Mouse (Mus musculus): ENCODE results near the gene Emcn. TPM values are rescaled to one million over a fixed set of nuclear protein-coding genes. Genes with fewer than 3 reads are reported as not detected.
A peak's percentile ranks its signal among the peaks of the same experiment; 100 is the strongest.

Emcn gene
- total and polyA plus RNA-seq, 2 experiments from 2014 or later, result 7.2 to 9.4 TPM

GRCm38 (mm10) chr3:137382311-137382710 is 41.4 kb downstream of the Emcn start:
- WGBS, result 86% methylated on average over 2 of the region's 2 CpGs
- no peak overlapping the region for H3K27ac ChIP-seq (ENCODE audit: low read depth, low read length)
- H3K27me3 ChIP-seq (ENCODE audit: insufficient read depth, low read length), result no peaks in the 10 kb centered on the region
- H3K9me3 ChIP-seq (ENCODE audit: low read length), result no peaks in the 10 kb centered on the region
- DNase-seq (peak; percentile 4), ATAC-seq (no peak)
- H3K4me3 ChIP-seq (ENCODE audit: low read depth, low read length), result no peak overlapping the region
- no peak overlapping the region for H3K4me2 ChIP-seq (ENCODE audit: low read depth)
- no peaks in the 10 kb centered on the region for H3K36me3 ChIP-seq (ENCODE audit: insufficient read depth)
- no peak overlapping the region for H3K9ac ChIP-seq
- no peak for TF ChIP-seq CTCF (IDR thresholded peaks at IDR 0.05; ENCODE audit: low read depth)
- no peaks in the 10 kb centered on the region for H3K4me1 ChIP-seq (ENCODE audit: insufficient read depth)

- ATAC-seq, result peak; percentile 55; the same call in 1 of the 2 replicates
- Histone ChIP-seq H3K27me3 (ENCODE audit: insufficient read depth, low read length) (no peaks in the 10 kb centered on the region), H3K4me2 (ENCODE audit: low read depth) (no peak overlapping the region), H3K4me3 (ENCODE audit: low read depth, low read length) (no peak overlapping the region), H3K9me3 (ENCODE audit: low read length) (no peaks in the 10 kb centered on the region), H3K27ac (ENCODE audit: low read depth, low read length) (no peak overlapping the region), H3K36me3 (ENCODE audit: insufficient read depth) (no peaks in the 10 kb centered on the region), H3K9ac (no peak overlapping the region), H3K4me1 (ENCODE audit: insufficient read depth) (no peaks in the 10 kb centered on the region)
- 56% methylated on average over 11 of the region's 11 CpGs for WGBS
- peak; percentile 43 for DNase-seq
- TF ChIP-seq CTCF (IDR thresholded peaks at IDR 0.05; ENCODE audit: low read depth), result no peak
Observed at GRCm38 (mm10) chr3:137395588-137395987, 54.7 kb downstream of the Emcn start.

GRCm38 (mm10) chr3:137415451-137416086 is 74.7 kb downstream of the Emcn start:
- ATAC-seq (peak; percentile 86), DNase-seq (peak; percentile 58)
- Histone ChIP-seq H3K9me3 (ENCODE audit: low read length) (no peaks in the 10 kb centered on the region), H3K4me3 (ENCODE audit: low read depth, low read length) (no peak overlapping the region), H3K9ac (no peak overlapping the region), H3K27ac (ENCODE audit: low read depth, low read length) (no peak overlapping the region), H3K27me3 (ENCODE audit: insufficient read depth, low read length) (no peaks in the 10 kb centered on the region), H3K36me3 (ENCODE audit: insufficient read depth) (no peaks in the 10 kb centered on the region), H3K4me2 (ENCODE audit: low read depth) (no peak overlapping the region), H3K4me1 (ENCODE audit: insufficient read depth) (peaks cover 6% of the 10 kb centered on the region; the same call in 1 of the 2 replicates)
- TF ChIP-seq CTCF (IDR thresholded peaks at IDR 0.05; ENCODE audit: low read depth), result no peak
- WGBS, result 39% methylated on average over 5 of the region's 5 CpGs

- no peak overlapping the region for H3K27ac ChIP-seq (ENCODE audit: low read depth, low read length)
- H3K9ac ChIP-seq, result no peak overlapping the region
- peak; percentile 75 for DNase-seq
- H3K4me3 ChIP-seq (ENCODE audit: low read depth, low read length), result no peak overlapping the region
- WGBS, result 63% methylated on average over 4 of the region's 4 CpGs
- H3K36me3 ChIP-seq (ENCODE audit: insufficient read depth), result no peaks in the 10 kb centered on the region
- no peak; the same call in 1 of the 2 replicates for ATAC-seq
- H3K9me3 ChIP-seq (ENCODE audit: low read length), result no peaks in the 10 kb centered on the region
- peaks cover 6% of the 10 kb centered on the region; the same call in 1 of the 2 replicates for H3K4me1 ChIP-seq (ENCODE audit: insufficient read depth)
- TF ChIP-seq CTCF (IDR thresholded peaks at IDR 0.05; ENCODE audit: low read depth), result peak; percentile 82
- H3K27me3 ChIP-seq (ENCODE audit: insufficient read depth, low read length), result no peaks in the 10 kb centered on the region
- H3K4me2 ChIP-seq (ENCODE audit: low read depth), result no peak overlapping the region
Observed at GRCm38 (mm10) chr3:137418636-137419035, 77.8 kb downstream of the Emcn start.

GRCm38 (mm10) chr3:137429516-137429915 is 88.6 kb downstream of the Emcn start:
- no peaks in the 10 kb centered on the region for H3K4me1 ChIP-seq (ENCODE audit: insufficient read depth)
- DNase-seq, result no peak
- H3K9ac ChIP-seq, result no peak overlapping the region
- H3K4me3 ChIP-seq (ENCODE audit: low read depth, low read length), result no peak overlapping the region
- no peaks in the 10 kb centered on the region for H3K27me3 ChIP-seq (ENCODE audit: insufficient read depth, low read length)
- no peak overlapping the region for H3K4me2 ChIP-seq (ENCODE audit: low read depth)
- no peaks in the 10 kb centered on the region for H3K36me3 ChIP-seq (ENCODE audit: insufficient read depth)
- no peak for ATAC-seq
- H3K27ac ChIP-seq (ENCODE audit: low read depth, low read length), result no peak overlapping the region
- no peak for TF ChIP-seq CTCF (IDR thresholded peaks at IDR 0.05; ENCODE audit: low read depth)
- H3K9me3 ChIP-seq (ENCODE audit: low read length), result no peaks in the 10 kb centered on the region
- 86% methylated on average over 6 of the region's 6 CpGs for WGBS

- Histone ChIP-seq H3K4me3 (ENCODE audit: low read depth, low read length) (no peak overlapping the region), H3K9me3 (ENCODE audit: low read length) (no peaks in the 10 kb centered on the region), H3K27ac (ENCODE audit: low read depth, low read length) (no peak overlapping the region), H3K4me1 (ENCODE audit: insufficient read depth) (no peaks in the 10 kb centered on the region), H3K9ac (no peak overlapping the region), H3K27me3 (ENCODE audit: insufficient read depth, low read length) (no peaks in the 10 kb centered on the region), H3K36me3 (ENCODE audit: insufficient read depth) (no peaks in the 10 kb centered on the region), H3K4me2 (ENCODE audit: low read depth) (no peak overlapping the region)
- no peak for TF ChIP-seq CTCF (IDR thresholded peaks at IDR 0.05; ENCODE audit: low read depth)
- 79% methylated on average over 4 of the region's 4 CpGs for WGBS
- DNase-seq (no peak), ATAC-seq (no peak)
Observed at GRCm38 (mm10) chr3:137464902-137465629, 124.2 kb downstream of the Emcn start.

- H3K36me3 ChIP-seq (ENCODE audit: insufficient read depth), result no peaks in the 10 kb centered on the region
- no peak overlapping the region for H3K4me3 ChIP-seq (ENCODE audit: low read depth, low read length)
- no peak for ATAC-seq
- H3K4me1 ChIP-seq (ENCODE audit: insufficient read depth), result no peaks in the 10 kb centered on the region
- H3K4me2 ChIP-seq (ENCODE audit: low read depth), result no peak overlapping the region
- no peak for DNase-seq
- WGBS, result 67% methylated on average over 4 of the region's 4 CpGs
- TF ChIP-seq CTCF (IDR thresholded peaks at IDR 0.05; ENCODE audit: low read depth), result no peak
- no peaks in the 10 kb centered on the region for H3K9me3 ChIP-seq (ENCODE audit: low read length)
- H3K27me3 ChIP-seq (ENCODE audit: insufficient read depth, low read length), result no peaks in the 10 kb centered on the region
- H3K27ac ChIP-seq (ENCODE audit: low read depth, low read length), result no peak overlapping the region
- H3K9ac ChIP-seq, result no peak overlapping the region
Observed at GRCm38 (mm10) chr3:137465953-137466352, 125.1 kb downstream of the Emcn start.
